Mouse (Mus musculus) C2C12 (cell line): Measurements from ENCODE around the gene Nrxn3. TPM values are rescaled to one million over a fixed set of nuclear protein-coding genes. Genes with fewer than 3 reads are reported as not detected.

ENCODE experiments used
- H3K27me3 ChIP-seq: one replicate; pipeline ENCODE4 v1.6.1; 2011; ENCODE audit not compliant: control insufficient read depth, insufficient read depth, insufficient read length
- H3K36me3 ChIP-seq: one replicate; pipeline ENCODE4 v1.6.1; 2011; ENCODE audit not compliant: control insufficient read depth, insufficient read depth
- H3K4me3 ChIP-seq: one replicate; pipeline ENCODE4 v1.5.1; 2011; ENCODE audit warnings: mild to moderate bottlenecking, control low read depth; ENCODE audit not compliant: poor library complexity, insufficient read depth, severe bottlenecking
- H3K79me2 ChIP-seq: one replicate; pipeline ENCODE4 v1.6.1; 2011; ENCODE audit not compliant: control insufficient read depth, insufficient read depth
- H3K79me3 ChIP-seq: one replicate; pipeline ENCODE4 v1.6.1; 2011; ENCODE audit warnings: low read depth, control low read depth
- H3ac ChIP-seq: one replicate; pipeline ENCODE3; 2011; ENCODE audit warnings: low read depth; ENCODE audit not compliant: control insufficient read depth, insufficient read length
- CEBPB ChIP-seq: IDR thresholded peaks from one replicate; pipeline ENCODE4 v1.6.1; 2011; ENCODE audit warnings: low read depth, mild to moderate bottlenecking, control low read depth, moderate library complexity
- CTCF ChIP-seq: IDR thresholded peaks from one replicate; pipeline ENCODE4 v1.5.1; 2011; ENCODE audit not compliant: control insufficient read depth, insufficient read depth, insufficient read length
- FOSL1 ChIP-seq: IDR thresholded peaks from one replicate; pipeline ENCODE4 v1.8.0; 2011; ENCODE audit warnings: mild to moderate bottlenecking, low read length; ENCODE audit not compliant: poor library complexity, insufficient read depth, severe bottlenecking
- MAX ChIP-seq: IDR thresholded peaks from one replicate; pipeline ENCODE4 v1.6.1; 2011; ENCODE audit warnings: mild to moderate bottlenecking, control low read depth
- MYOD1 ChIP-seq: IDR thresholded peaks from one replicate; pipeline ENCODE4 v1.6.1; 2011; ENCODE audit warnings: low read depth; ENCODE audit not compliant: control insufficient read depth, insufficient read length
- MYOG ChIP-seq: IDR thresholded peaks from one replicate; pipeline ENCODE4 v1.6.1; 2011; ENCODE audit not compliant: control insufficient read depth, insufficient read length; ENCODE audit errors: extremely low read depth
- USF1 ChIP-seq: IDR thresholded peaks from one replicate; pipeline ENCODE4 v1.6.1; 2011; ENCODE audit warnings: low read depth, mild to moderate bottlenecking, control low read depth, moderate library complexity
- polyA plus RNA-seq: library from polyadenylated mRNA; unstranded; fragments of >200 nt; fragmentation: generic; extraction: Trizol; gene quantifications from one replicate; pipeline ENCODE4 v1.2.1, GENCODE M21; 2012; ENCODE audit warnings: missing spikeins

The Nrxn3 gene
- polyA plus RNA-seq, 1 experiment = 0.01 TPM

DNA sequence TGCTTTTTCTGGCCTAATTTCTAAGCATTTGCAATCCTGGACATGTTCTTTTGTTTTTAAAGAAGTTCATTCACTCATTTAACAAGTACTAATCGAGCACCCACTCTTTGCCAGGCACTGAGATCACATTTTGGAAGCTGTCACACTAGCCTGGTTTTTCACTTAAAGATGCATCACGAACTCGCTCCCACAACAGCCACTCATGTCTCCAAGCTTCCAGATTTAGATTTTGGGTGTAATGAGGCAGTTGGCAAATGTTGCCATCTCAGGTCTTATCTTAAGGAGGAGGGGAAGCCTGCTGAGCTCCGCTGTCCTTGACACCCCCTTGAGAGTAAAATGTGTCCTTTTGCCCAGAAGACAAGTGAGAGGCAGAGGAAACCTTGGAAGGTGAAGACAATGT lies 14.4 kb downstream of the Nrxn3 start:
- no peaks in the 10 kb centered on the region for H3K27me3 ChIP-seq
- no peaks in the 10 kb centered on the region for H3K79me3 ChIP-seq
- no peak overlapping the region for H3K4me3 ChIP-seq
- no peak overlapping the region for H3ac ChIP-seq
- TF ChIP-seq CTCF = no peak
- no peak for TF ChIP-seq MYOG
- TF ChIP-seq MAX = no peak
- no peak for TF ChIP-seq USF1
- no peaks in the 10 kb centered on the region for H3K79me2 ChIP-seq
- H3K36me3 ChIP-seq = no peaks in the 10 kb centered on the region

DNA sequence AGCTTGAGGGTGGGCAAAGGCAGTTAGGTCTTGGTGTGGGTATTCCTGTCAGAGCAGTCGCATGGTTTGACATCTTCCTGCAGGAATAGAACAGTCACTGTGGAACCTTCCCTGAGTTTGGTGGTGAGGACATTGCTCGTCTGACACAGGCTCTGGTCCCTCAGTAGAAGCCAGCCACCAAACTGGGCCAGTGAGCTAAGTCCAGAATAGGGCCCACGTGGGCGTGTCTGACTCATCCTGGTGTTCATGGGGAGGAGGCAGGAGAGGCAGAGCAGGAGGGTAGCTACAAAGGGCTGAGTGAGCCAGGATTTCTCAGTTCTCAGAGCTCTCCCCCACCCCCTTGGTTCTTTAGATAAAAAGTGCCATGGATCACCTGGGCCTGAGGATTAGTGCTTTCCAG lies 15.9 kb downstream of the Nrxn3 start:
- Histone ChIP-seq H3ac (no peak overlapping the region), H3K36me3 (no peaks in the 10 kb centered on the region), H3K79me3 (no peaks in the 10 kb centered on the region), H3K27me3 (no peaks in the 10 kb centered on the region), H3K4me3 (no peak overlapping the region), H3K79me2 (no peaks in the 10 kb centered on the region)
- no peak for TF ChIP-seq CEBPB
- no peak for TF ChIP-seq FOSL1
- no peak for TF ChIP-seq MYOD1
- TF ChIP-seq USF1 = no peak
- TF ChIP-seq MAX = no peak
- TF ChIP-seq CTCF = no peak
- no peak for TF ChIP-seq MYOG

DNA sequence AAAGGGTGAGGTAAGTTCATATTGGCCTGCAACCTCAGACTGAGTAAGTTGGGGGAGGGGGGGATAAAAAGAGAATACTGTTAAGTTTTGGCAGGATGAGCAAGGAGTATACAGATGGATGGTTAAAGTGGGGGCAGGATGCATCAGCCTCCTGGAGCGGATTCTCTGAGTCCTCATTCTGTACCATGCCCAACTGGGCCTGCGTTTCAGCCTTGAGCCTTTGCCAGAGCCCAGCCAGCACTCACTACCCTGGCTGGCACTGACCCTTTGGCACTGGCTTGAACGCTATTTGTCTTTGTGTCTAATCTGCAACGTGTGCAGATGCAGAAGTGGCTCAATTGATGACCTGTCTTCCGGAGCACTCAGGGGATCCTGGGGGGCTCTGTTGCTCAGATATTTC lies 24.1 kb downstream of the Nrxn3 start:
- H3K79me2 ChIP-seq = no peaks in the 10 kb centered on the region
- no peak overlapping the region for H3K4me3 ChIP-seq
- H3ac ChIP-seq = no peak overlapping the region
- no peaks in the 10 kb centered on the region for H3K36me3 ChIP-seq
- H3K27me3 ChIP-seq = no peaks in the 10 kb centered on the region
- TF ChIP-seq CEBPB = no peak
- TF ChIP-seq MYOD1 = no peak
- no peak for TF ChIP-seq MYOG
- no peak for TF ChIP-seq CTCF
- TF ChIP-seq USF1 = no peak
- no peaks in the 10 kb centered on the region for H3K79me3 ChIP-seq

DNA sequence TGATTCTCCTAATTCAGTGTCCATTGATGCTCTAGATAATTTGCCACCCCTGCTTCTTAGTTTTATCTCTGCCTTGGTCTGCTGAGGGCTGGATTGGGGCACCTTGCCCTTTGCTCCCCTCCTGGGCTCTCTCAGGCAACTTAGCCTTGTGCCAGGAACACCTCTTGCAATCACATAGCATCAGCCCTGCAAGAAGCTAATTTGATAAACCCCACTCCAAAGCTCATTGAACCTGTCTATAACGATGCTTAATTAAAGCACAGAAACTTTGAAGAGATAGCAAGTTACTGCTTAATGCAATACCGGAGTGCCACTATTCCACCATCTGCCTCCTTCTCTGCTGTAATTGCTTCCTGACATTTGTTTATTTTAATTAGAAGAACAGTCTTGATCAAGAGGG lies 42.1 kb downstream of the Nrxn3 start:
- no peak overlapping the region for H3K4me3 ChIP-seq
- H3K79me2 ChIP-seq = no peaks in the 10 kb centered on the region
- no peak overlapping the region for H3ac ChIP-seq
- TF ChIP-seq MYOG (no peak), FOSL1 (no peak), USF1 (no peak), MYOD1 (no peak), CTCF (no peak), CEBPB (no peak)
- H3K36me3 ChIP-seq = no peaks in the 10 kb centered on the region
- no peaks in the 10 kb centered on the region for H3K79me3 ChIP-seq
- H3K27me3 ChIP-seq = no peaks in the 10 kb centered on the region

DNA sequence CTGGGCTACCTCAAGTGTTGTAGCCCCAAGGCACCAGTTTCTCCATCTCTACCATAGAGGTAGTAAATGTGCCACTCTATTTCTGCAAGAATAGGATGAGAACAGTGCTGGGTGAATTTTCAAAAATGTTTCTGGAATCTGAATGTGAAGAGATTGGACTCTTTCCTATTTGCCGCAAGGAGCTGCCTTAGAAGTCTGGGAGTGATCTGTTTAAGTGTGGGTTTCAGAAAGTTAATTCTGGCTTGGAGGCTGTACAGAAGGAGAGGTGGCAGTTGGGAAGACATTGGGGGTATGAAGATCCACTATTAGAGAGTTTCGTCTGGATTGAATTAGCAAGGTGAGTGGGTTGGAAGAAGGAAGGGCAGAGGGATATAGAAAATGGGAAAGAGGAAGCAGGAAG lies 52.0 kb downstream of the Nrxn3 start:
- no peak for TF ChIP-seq USF1
- Histone ChIP-seq H3K4me3 (no peak overlapping the region), H3K79me2 (no peaks in the 10 kb centered on the region), H3K36me3 (no peaks in the 10 kb centered on the region), H3K27me3 (no peaks in the 10 kb centered on the region), H3K79me3 (no peaks in the 10 kb centered on the region), H3ac (no peak overlapping the region)

DNA sequence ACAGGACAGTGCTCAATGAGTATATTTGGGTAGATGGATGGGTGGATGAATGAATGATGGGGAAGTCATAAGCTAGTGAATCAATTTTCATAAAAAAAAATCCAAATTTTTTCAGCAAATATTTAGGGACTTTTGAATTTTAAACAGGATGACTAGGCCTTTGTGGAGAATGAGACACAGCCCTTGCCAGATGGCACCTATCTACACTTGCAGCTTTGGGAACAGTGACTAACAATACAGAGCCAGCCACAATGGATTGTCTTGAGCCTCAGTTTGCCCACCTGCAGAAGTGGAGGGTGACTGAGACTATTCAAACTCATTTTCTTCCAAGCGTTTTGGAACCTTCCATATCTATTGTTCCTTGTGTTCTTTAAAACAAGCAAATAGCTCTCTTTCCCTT lies 55.4 kb downstream of the Nrxn3 start:
- no peaks in the 10 kb centered on the region for H3K36me3 ChIP-seq
- TF ChIP-seq FOSL1 = no peak
- TF ChIP-seq MYOD1 = no peak
- TF ChIP-seq CTCF = no peak
- TF ChIP-seq CEBPB = no peak
- no peak for TF ChIP-seq MAX
- no peak for TF ChIP-seq MYOG
- TF ChIP-seq USF1 = no peak
- H3K27me3 ChIP-seq = no peaks in the 10 kb centered on the region
- H3K79me3 ChIP-seq = no peaks in the 10 kb centered on the region
- H3K79me2 ChIP-seq = no peaks in the 10 kb centered on the region
- H3ac ChIP-seq = no peak overlapping the region
- no peak overlapping the region for H3K4me3 ChIP-seq
